In genomic region chr3:98975777-98976176, GRCm38 (mm10) we compare ENCODE assay signal across 8 mouse cellular contexts.
DNase-seq lines count a peak whose midpoint lies in the region; ATAC-seq and TF ChIP-seq lines count a peak whose summit lies in the region.

No protein-coding gene starts in this region.

- H3K36me3 ChIP-seq in lung, embryonic 14.5 days (ENCODE audit: insufficient read depth) = no peaks in the 10 kb centered on the region
- H3K36me3 ChIP-seq in kidney, embryonic 14.5 days (ENCODE audit: control insufficient read depth, insufficient read depth, low read length) = no peaks in the 10 kb centered on the region
- no peaks in the 10 kb centered on the region for H3K36me3 ChIP-seq in midbrain, postnatal 0 days (ENCODE audit: insufficient read depth, low read length)

- no peaks in the 10 kb centered on the region for H3K9me3 ChIP-seq in lung, embryonic 14.5 days (ENCODE audit: low read depth, low read length)
- no peaks in the 10 kb centered on the region for H3K9me3 ChIP-seq in kidney, embryonic 14.5 days (ENCODE audit: control insufficient read depth, low read length)
- H3K9me3 ChIP-seq in midbrain, postnatal 0 days (ENCODE audit: low read length) = no peaks in the 10 kb centered on the region

- H3K27me3 ChIP-seq in lung, embryonic 14.5 days (ENCODE audit: insufficient read depth, low read length) = no peaks in the 10 kb centered on the region
- H3K27me3 ChIP-seq in kidney, embryonic 14.5 days (ENCODE audit: control insufficient read depth, insufficient read depth, low read length) = no peaks in the 10 kb centered on the region
- H3K27me3 ChIP-seq in midbrain, postnatal 0 days (ENCODE audit: insufficient read depth, low read length) = no peaks in the 10 kb centered on the region

- no peak overlapping the region for H3K4me2 ChIP-seq in lung, embryonic 14.5 days
- no peak overlapping the region for H3K4me2 ChIP-seq in kidney, embryonic 14.5 days (replicated peaks; ENCODE audit: low read depth, low read length)
- no peak overlapping the region for H3K4me2 ChIP-seq in midbrain, postnatal 0 days (ENCODE audit: low read depth, low read length, poor library complexity, severe bottlenecking)

- H3K9ac ChIP-seq in lung, embryonic 14.5 days = no peak overlapping the region
- no peak overlapping the region for H3K9ac ChIP-seq in kidney, embryonic 14.5 days (ENCODE audit: low read depth, low read length)
- no peak overlapping the region for H3K9ac ChIP-seq in midbrain, postnatal 0 days (replicated peaks; ENCODE audit: low read length, poor library complexity, severe bottlenecking)

- WGBS in lung, embryonic 14.5 days = 8% methylated on average over 3 of the region's 3 CpGs
- 5% methylated on average over 3 of the region's 3 CpGs for WGBS in kidney, embryonic 14.5 days
- WGBS in midbrain, postnatal 0 days = 7% methylated on average over 3 of the region's 3 CpGs

- peak; percentile 62 for TF ChIP-seq CTCF in lung, embryonic 14.5 days (IDR thresholded peaks at IDR 0.05; ENCODE audit: low read depth)
- TF ChIP-seq CTCF in midbrain, postnatal 0 days (IDR thresholded peaks at IDR 0.05) = peak; percentile 75

- peak; percentile 27 to 85 for DNase-seq in adrenal gland, adult (ENCODE audit: inconsistent age in 2 of 2, low spot score in 1 of 2)
- DNase-seq in adrenal gland, postnatal 25 days = no peak
- peak; percentile 78 for DNase-seq in lung, embryonic 14.5 days
- DNase-seq in lung, postnatal 4 days = no peak
- DNase-seq in embryo, embryonic 11 days = peak; percentile 81
- DNase-seq in midbrain, postnatal 0 days (ENCODE audit: low spot score) = peak; percentile 69
- DNase-seq in gastrocnemius, postnatal 36 days = no peak

- no peaks in the 10 kb centered on the region for H3K4me1 ChIP-seq in lung, embryonic 14.5 days (ENCODE audit: insufficient read depth)
- no peaks in the 10 kb centered on the region for H3K4me1 ChIP-seq in kidney, embryonic 14.5 days (ENCODE audit: control insufficient read depth, insufficient read depth, low read length)
- H3K4me1 ChIP-seq in midbrain, postnatal 0 days (ENCODE audit: insufficient read depth, low read length) = no peaks in the 10 kb centered on the region

- H3K27ac ChIP-seq in lung, embryonic 14.5 days (ENCODE audit: low read depth) = no peak overlapping the region
- no peak overlapping the region for H3K27ac ChIP-seq in kidney, embryonic 14.5 days (ENCODE audit: low read depth, low read length)
- H3K27ac ChIP-seq in midbrain, postnatal 0 days (ENCODE audit: low read depth, low read length) = no peak overlapping the region

- intact Hi-C loops in gastrocnemius, postnatal 36 days (cut with DNase I) = no loop called here

- H3K4me3 ChIP-seq in lung, embryonic 14.5 days (ENCODE audit: low read depth, low read length) = no peak overlapping the region
- no peak overlapping the region for H3K4me3 ChIP-seq in kidney, embryonic 14.5 days (ENCODE audit: low read length)
- no peak overlapping the region for H3K4me3 ChIP-seq in midbrain, postnatal 0 days (ENCODE audit: low read depth, low read length)

- no peak for ATAC-seq in lung, embryonic 14.5 days (ENCODE audit: insufficient read depth)
- ATAC-seq in kidney, embryonic 14.5 days (ENCODE audit: low FRiP score, low TSS enrichment) = 0 out of 2 replicates have a peak, but pooled peaks have one; percentile 71
- ATAC-seq in midbrain, postnatal 0 days (ENCODE audit: low FRiP score) = no peak

Comparison
In these comparisons a context has a peak if more than half of its experiments do, and no peak if none do; other contexts are left out.
1. DNase-seq: peak in adrenal gland, adult (2 of 2), lung, embryonic 14.5 days (single experiment), embryo, embryonic 11 days (single experiment) and midbrain, postnatal 0 days (single experiment); none in adrenal gland, postnatal 25 days (single experiment), lung, postnatal 4 days (0 of 2) and gastrocnemius, postnatal 36 days (0 of 2).